Mouse (Mus musculus) megakaryocyte, embryonic 14.5 days (primary cell): ENCODE results near the gene Cep19.

Experiments
- FLI1 ChIP-seq: IDR thresholded peaks from 2 replicates; pipeline ENCODE4 v1.6.1; 2012; ENCODE audit warnings: low read length, inconsistent platforms, mixed read lengths
- GATA1 ChIP-seq: IDR thresholded peaks from 3 replicates; pipeline ENCODE4 v1.6.1; 2012; ENCODE audit warnings: mixed read lengths, low read length, inconsistent platforms, borderline replicate concordance

GRCm38 (mm10) chr16:32102295-32102694, 2.7 kb downstream of the Cep19 start:
- no peak for TF ChIP-seq GATA1
- no peak for TF ChIP-seq FLI1
